Mouse (Mus musculus) heart, postnatal 4 days (tissue): ENCODE measurements around the gene Nmrk2. TPM values are rescaled to one million over a fixed set of nuclear protein-coding genes. Genes with fewer than 3 reads are reported as not detected.
A peak's percentile ranks its signal among the peaks of the same experiment; 100 is the strongest.
"Not testable (repeated sequence)": the region's sequence is repeated elsewhere in the genome, so short reads cannot be mapped to it uniquely, and the experiment has no call there.

Source experiments
- DNase-seq: peaks from one replicate; pipeline ENCODE4 v3.0.0; 2021
- total RNA-seq, 2 experiments: library from RNA; stranded (reverse); gene quantifications; 2 replicates each; pipeline ENCODE4 v1.2.3; 2021

The Nmrk2 gene
- total RNA-seq, 2 experiments from 2014 or later = 44.1 to 74.9 TPM

GRCm38 (mm10) chr10:81182336-81183333 is 19.2 kb downstream of the Nmrk2 start, which contains the start of gene Dapk3:
Gene Dapk3 (plus strand): TSS chr10:81183005.
- DNase-seq = peak; percentile 96

GRCm38 (mm10) chr10:81181860-81182259 is 20.0 kb downstream of the Nmrk2 start:
- DNase-seq = not testable (repeated sequence)

GRCm38 (mm10) chr10:81180946-81181345 is 20.9 kb downstream of the Nmrk2 start:
- no peak for DNase-seq

DNA sequence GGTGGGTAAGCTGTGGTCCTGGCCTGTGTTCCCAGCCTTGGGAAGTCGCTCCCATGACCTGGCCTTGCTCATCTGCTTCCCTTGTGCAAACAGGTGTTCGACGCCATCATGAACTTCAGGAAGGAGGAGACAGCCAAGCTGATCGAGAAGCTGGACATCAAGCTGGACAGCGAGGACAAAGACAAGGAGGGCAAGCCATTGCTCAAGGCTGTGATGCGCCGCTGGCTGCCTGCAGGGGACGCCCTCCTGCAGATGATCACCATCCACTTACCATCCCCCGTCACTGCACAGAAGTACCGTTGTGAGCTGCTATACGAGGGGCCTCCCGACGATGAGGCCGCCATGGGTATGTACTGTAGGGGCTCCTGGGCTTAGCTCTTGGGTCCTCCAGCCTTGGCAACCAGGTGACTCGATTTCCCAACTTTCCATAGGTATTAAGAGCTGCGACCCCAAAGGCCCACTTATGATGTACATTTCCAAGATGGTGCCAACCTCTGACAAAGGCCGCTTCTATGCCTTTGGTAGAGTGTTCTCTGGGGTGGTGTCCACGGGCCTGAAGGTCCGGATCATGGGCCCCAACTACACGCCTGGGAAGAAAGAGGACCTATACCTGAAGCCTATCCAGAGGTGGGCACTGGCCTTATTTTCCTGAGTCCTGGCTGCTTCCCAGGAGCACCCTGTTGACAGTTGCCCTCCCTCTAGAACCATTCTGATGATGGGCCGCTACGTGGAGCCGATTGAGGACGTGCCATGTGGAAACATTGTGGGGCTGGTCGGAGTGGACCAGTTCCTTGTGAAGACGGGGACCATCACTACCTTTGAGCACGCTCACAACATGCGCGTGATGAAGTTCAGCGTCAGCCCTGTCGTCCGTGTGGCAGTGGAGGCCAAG is 22.2 kb downstream of the Nmrk2 start:
- DNase-seq = no peak

DNA sequence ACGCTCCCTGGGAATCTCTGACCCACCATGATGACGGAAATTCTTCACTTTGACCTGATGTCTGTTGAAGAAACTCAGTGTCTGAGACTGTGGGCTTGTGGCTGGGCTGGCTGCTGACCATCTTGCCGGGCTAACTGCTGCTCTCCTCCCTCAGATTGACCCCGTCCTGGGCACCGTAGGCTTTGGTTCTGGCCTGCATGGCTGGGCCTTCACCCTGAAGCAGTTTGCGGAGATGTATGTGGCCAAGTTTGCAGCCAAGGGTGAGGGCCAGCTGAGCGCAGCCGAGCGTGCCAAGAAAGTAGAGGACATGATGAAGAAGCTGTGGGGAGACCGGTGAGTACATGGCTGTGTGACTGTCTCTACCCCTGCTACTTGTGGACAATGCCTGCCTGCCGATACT is 22.9 kb downstream of the Nmrk2 start:
- DNase-seq = no peak

GRCm38 (mm10) chr10:81177958-81178712 is 23.7 kb downstream of the Nmrk2 start:
- DNase-seq = peak; percentile 36

DNA sequence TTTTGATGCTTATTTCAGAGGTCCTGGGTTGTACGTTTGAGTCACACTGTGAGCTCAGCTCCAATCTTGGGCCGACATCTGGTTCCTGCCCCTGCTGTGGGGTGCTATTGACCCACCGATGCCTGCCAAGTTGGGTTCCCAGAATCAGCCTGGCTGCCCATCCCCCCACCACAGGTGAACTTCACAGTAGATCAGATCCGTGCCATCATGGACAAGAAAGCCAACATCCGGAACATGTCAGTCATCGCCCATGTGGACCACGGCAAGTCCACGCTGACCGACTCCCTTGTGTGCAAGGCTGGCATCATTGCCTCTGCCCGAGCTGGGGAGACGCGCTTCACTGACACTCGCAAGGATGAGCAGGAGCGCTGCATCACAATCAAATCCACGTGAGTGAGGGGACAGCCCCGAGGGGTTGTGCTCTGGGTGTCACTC is 24.3 kb downstream of the Nmrk2 start:
- DNase-seq = peak; percentile 59

- peak; percentile 100 for DNase-seq
Observed at GRCm38 (mm10) chr10:81176466-81177271, 25.2 kb downstream of the Nmrk2 start, which contains the start of gene Eef2. Gene Eef2 (plus strand): TSS chr10:81176631.

DNA sequence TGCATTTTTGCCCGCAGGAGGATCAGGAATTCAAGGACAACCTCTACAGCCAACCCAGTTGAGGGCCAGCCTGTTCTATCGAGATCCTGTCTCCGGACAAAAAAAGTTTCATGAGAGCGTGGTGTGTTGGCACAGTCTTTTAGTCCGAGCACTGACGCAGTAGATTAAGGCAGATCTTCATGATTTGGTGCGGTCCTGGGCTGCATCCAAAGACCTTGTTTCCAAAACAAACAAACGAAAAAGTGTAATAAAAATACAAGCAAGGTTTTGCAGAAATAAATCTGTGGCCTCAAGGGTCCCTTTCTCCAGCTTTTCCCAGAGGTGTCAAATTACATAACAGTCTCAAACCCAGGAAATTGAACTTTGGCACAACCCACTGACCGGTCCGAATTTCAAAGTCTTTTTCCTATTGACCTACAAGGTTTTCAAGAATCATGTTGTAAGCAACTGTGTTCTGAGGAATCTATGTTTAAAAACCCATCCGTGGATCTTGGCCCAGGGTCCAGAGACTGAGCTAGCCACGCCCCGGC is 25.9 kb downstream of the Nmrk2 start:
- peak; percentile 37 for DNase-seq

- not testable (repeated sequence) for DNase-seq
Observed at GRCm38 (mm10) chr10:81175345-81175701, 26.5 kb downstream of the Nmrk2 start.

DNA sequence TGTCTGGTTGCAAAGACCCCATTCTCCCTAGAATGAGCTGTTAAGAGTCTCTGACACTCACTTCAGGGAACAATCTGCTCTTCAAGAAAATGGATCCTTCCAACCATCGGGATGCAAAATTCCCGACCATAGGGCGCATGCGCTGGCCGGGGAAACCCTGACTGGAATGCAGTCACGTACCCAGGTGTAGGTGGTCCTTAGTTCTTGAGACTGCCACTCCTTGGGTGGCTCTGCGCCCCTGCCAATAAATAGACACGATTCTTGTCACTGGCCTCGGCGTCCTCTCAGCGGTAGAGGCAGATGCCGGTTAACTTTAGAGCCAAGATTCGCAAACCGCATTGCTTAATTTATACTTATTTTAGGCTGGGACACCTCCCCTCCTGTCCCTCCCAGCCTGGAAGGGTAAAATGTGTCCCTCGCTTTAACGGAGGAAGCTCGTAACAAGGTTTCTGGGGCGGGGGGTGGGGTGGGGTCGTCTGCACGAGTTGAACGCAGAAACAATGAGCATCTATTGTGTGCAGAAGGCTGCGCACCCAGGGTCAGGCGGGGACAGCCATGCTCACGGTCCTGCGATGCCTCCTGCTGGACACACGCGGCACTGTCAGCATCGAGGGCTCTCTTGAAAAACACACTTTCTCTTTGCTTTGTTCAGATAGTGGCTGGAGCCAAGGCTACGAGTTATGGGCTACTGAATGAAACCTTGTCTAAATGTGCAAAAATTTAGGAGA is 27.1 kb downstream of the Nmrk2 start:
- peak; percentile 94 for DNase-seq

DNA sequence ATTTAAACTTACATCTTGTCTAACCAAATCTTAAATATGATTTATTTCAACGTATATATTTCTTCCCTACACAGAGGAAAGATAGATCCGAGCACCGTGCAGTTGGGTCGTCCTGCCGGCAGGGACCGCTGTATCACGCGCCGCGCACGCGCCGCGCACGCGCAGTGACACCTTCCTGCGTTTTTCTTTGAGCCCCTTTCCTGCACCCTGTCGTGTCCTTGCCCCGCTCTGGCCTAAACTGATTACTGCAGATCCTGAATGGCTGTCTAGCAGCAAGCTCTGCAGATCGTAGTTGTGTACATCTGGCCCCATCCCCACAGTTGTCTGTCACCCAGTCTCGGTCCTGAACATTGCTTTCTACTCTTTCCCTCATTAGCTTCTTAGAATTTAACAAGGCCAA is 28.7 kb downstream of the Nmrk2 start:
- peak; percentile 89 for DNase-seq

GRCm38 (mm10) chr10:81169411-81169900 is 32.4 kb downstream of the Nmrk2 start:
- not testable (repeated sequence) for DNase-seq

GRCm38 (mm10) chr10:81168521-81169244 is 33.2 kb downstream of the Nmrk2 start:
- peak; percentile 86 for DNase-seq

GRCm38 (mm10) chr10:81168087-81168431 is 33.8 kb downstream of the Nmrk2 start:
- DNase-seq = no peak

- DNase-seq = peak; percentile 100
Observed at GRCm38 (mm10) chr10:81167200-81168086, 34.4 kb downstream of the Nmrk2 start, which contains the start of gene Pias4. Gene Pias4 (minus strand): TSS chr10:81167923.

GRCm38 (mm10) chr10:81165118-81165517 is 36.7 kb downstream of the Nmrk2 start:
- DNase-seq = no peak

DNA sequence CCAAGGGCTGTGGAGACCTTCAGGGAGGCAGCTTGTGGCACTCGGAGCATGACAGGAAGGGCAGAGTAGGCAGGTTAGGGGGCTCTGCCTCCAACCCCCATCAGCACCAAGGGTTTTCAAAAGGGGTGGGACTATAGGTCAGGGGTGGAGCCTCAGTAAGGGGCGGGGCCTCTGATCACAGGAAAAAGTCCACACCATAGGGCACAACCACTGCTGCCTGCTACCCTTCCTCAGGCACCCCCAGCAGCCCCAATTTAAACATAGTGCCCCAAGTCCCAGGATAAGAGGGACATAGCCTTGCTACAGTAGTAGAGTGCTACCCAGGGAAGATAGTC is 39.6 kb downstream of the Nmrk2 start:
- no peak for DNase-seq
